Mouse (Mus musculus) forebrain, embryonic 15.5 days (tissue): Measurements from ENCODE around the gene Eng. TPM values are rescaled to one million over a fixed set of nuclear protein-coding genes. Genes with fewer than 3 reads are reported as not detected.
A peak's percentile ranks its signal among the peaks of the same experiment; 100 is the strongest.

Experiments used
- microRNA counts: library from miRNA; unstranded; fragments of <30 nt; microRNA quantifications from one replicate; lab custom pipeline; 2016
- microRNA-seq: library from miRNA; unstranded; fragments of <30 nt; microRNA quantifications from one replicate; pipeline ENCODE4, GENCODE M21; 2016
- polyA plus RNA-seq: library from polyadenylated mRNA; unstranded; fragments of >200 nt; fragmentation: Nextera tagmentation; extraction: Ambion mirVana; gene quantifications from 2 replicates; pipeline ENCODE4 v1.2.1, GENCODE M21; 2015

Eng gene
- polyA plus RNA-seq, 1 experiment from 2014 or later = 23.4 TPM

MicroRNA genes within 50 kb of the gene (microRNA counts, 519-probe panel; counts per million panel counts)
- microRNA mmu-miR-1954 (lab: Ali Mortazavi, UCI) = not detected
- microRNA mmu-miR-2861 (lab: Ali Mortazavi, UCI) = 2,065 counts per million, percentile 28 among the panel's probes with 10 or more counts

Small RNAs within 50 kb of the gene (microRNA-seq; reads per million reads assigned to microRNA genes)
- gene Gm47291 = not detected
- gene Mir1954 = not detected
- not detected for gene Mir2861
- not detected for gene Mir3960
- not detected for gene Mir8093

Other genes with a start within 250 kb of the Eng start
- 6.3 and 7.0 TPM in 2 replicates for gene Naif1, start 196.1 kb upstream of the Eng start, polyA plus RNA-seq
- 46.4 and 48.2 TPM in 2 replicates for gene Slc25a25, start 195.2 kb upstream of the Eng start, polyA plus RNA-seq
- 5.7 and 6.1 TPM in 2 replicates for gene Fam102a, start 111.3 kb upstream of the Eng start, polyA plus RNA-seq
- gene Dpm2, start 75.7 kb upstream of the Eng start, polyA plus RNA-seq = 136 TPM in 2 replicates
- 3.5 and 4.2 TPM in 2 replicates for gene Pip5kl1, start 71.8 kb upstream of the Eng start, polyA plus RNA-seq
- gene 9430097D07Rik, start 70.9 kb upstream of the Eng start, polyA plus RNA-seq = 0.23 and 0.24 TPM in 2 replicates
- 25.9 and 26.4 TPM in 2 replicates for gene St6galnac4, start 59.5 kb upstream of the Eng start, polyA plus RNA-seq
- 16.6 and 19.3 TPM in 2 replicates for gene St6galnac6, start 46.9 kb upstream of the Eng start, polyA plus RNA-seq
- gene Ak1, start 24.8 kb upstream of the Eng start, polyA plus RNA-seq = 74.1 and 79.6 TPM in 2 replicates
- 19.9 and 21.2 TPM in 2 replicates for gene Fpgs, start 57.5 kb downstream of the Eng start, polyA plus RNA-seq
- 88.0 and 98.2 TPM in 2 replicates for gene Cdk9, start 66.5 kb downstream of the Eng start, polyA plus RNA-seq
- gene Sh2d3c, start 74.5 kb downstream of the Eng start, polyA plus RNA-seq = 39.5 and 39.7 TPM in 2 replicates
- gene 6330409D20Rik, start 94.4 kb downstream of the Eng start, polyA plus RNA-seq = 2.4 and 2.7 TPM in 2 replicates
- gene Tor2a, start 110.6 kb downstream of the Eng start, polyA plus RNA-seq = 63.2 and 66.3 TPM in 2 replicates
- 0.61 and 0.66 TPM in 2 replicates for gene Ttc16, start 129.0 kb downstream of the Eng start, polyA plus RNA-seq
- gene Ptrh1, start 129.2 kb downstream of the Eng start, polyA plus RNA-seq = 4.8 and 6.6 TPM in 2 replicates
- 0.61 and 1.0 TPM in 2 replicates for gene Cfap157, start 137.8 kb downstream of the Eng start, polyA plus RNA-seq
- gene Stxbp1, start 200.7 kb downstream of the Eng start, polyA plus RNA-seq = 191 and 197 TPM in 2 replicates
- 33.5 TPM in 2 replicates for gene Fam129b, start 229.5 kb downstream of the Eng start, polyA plus RNA-seq